Mouse (Mus musculus) v-Abl transformed pro-B cells (cell line): ENCODE data around the gene Dusp5.

Source experiments
- in situ Hi-C, 2 experiments: fragments of 400-800 bp; cut with MboI; formaldehyde crosslinking; loops; one replicate each; pipeline ENCODE4 v1.15.1; 2025; ENCODE audit not compliant: unreplicated experiment in 2 of 2

Gene Dusp5

DNA sequence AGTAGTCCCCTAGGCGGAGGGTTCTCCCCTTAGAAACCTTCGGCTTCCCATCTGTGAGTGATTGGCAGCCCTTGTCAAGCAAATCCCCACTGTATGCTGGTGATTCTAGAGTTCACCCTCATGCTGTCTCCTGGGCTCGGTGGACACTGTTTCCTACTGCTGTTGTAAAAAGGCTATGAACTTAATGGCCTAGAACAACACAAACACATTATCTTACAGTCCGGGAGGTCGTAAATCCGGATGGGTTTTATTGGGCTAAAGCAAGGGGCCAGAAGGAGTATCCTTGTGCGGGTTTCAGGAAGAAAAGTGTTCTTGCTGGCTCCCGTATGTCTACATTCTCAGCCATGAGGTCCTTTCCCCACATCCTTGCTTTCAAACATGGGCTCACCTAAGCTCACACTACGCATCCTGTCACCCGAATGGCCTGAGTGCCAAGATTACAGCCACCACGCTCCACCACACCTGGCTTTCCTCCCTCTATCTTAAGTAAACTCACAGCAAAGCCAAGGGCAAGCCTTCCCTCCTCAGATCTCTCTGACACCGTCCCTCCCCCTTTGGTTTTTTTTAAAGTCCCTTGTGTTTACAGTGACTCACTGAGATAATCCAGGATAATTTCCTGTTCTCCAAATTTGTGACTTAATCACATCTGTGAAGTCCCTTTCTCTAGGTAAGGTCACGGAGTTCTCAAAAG lies 17.5 kb upstream of the Dusp5 start:
- in situ Hi-C loops, result no loop called here

DNA sequence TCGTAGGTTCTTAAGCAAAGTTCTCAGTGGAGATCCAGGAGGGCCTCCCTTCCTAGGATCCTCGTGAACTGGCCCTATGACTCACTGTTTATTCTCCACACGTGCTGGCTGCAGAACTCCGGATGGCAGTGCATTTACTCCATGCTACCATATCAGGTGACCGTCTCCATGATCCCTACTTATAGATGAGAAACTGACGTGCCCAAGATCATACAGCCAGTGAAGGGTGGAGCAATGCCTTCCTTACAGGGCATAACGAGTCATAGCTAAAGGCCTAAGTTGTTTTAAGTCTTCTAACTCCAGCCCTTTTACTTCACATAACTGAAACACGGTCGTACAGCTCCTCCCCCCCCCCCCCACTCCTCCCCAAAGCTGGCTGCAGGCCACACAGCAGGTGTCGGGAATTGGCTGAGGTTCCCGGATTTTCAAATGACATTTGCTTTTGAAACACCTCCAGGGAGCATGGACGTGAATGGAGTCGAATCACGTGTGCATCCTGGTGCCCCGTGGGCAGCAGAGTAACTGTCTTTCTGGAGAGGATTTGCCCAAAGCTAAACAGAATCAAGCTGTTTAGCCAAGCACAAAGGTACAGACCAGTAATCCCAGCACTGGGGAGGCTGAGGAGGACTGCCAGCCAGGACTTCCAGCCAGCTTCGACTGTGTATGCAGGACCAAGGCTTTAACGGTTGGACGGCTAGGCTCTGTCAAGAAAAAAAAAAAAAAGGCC lies 11.4 kb upstream of the Dusp5 start:
- in situ Hi-C loops, result no loop called here

DNA sequence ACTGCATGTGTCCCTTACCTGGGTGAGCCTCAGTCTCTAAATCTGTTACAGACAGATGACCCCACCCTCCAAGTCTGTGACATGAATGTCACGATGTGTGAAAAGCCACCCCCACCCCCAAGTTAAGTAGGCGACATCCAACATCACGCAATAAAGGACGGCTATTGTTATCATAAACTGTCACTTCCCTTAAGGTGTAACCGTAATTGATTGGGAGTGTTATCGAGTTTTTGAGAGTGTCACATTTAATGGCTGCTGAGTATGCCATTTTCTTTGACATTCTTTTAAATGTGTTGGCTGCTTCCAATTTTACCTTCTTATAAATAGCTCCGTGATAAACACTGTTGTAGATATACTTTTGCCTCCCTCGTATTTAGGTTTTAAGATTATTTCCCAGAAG lies 9.4 kb upstream of the Dusp5 start:
- in situ Hi-C loops, result no loop called here

DNA sequence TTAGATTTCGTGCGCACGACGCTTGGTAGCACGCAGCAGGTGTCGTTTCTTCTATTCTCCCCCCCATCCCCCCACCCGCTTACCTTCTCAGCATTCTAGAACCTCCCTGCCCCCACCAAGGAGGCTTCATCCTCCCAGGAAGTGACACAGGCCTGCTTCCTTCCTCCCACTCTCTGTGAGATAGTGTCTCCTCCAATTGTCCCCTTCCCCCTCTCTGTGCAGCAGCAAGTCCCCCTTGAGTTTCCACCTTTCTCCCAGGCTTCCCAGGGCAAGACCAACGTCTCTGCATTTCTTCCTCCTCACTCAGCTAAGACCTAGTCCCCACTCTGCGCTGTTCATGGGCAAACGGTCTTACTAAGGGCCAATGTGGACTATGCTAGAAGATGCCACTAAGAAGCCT lies 8.9 kb upstream of the Dusp5 start:
- in situ Hi-C loops, result no loop called here

DNA sequence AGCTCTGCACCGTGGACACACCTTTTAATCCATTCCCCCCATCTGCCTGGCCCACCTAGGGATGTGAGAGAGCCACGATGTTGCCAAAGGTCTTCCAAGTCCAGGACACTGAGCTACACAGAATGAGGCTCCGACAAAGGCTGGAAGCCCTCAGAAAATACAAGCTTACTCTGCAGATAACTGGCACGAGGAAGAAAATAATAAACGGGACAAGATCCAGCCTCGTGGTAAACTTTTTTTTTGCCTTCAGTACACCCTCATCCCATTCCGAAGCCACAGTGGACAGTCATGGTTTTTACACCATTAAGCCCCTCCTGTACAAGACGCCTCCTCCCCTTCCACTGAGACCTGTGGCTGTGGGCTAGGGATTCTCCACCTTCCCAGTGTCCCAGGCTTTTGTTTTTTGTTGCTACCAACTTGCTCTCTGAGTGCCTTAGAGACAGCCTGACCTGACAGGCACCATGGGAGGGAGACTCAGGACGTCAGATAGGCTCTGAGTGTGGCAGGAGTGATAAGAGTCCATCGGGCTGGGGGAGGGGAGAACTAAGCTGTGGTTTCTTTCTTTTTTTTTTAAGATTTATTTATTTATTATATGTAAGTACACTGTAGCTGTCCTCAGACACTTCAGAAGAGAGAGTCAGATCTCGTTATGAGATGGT lies 7.6 kb upstream of the Dusp5 start:
- in situ Hi-C loops, result no loop called here

DNA sequence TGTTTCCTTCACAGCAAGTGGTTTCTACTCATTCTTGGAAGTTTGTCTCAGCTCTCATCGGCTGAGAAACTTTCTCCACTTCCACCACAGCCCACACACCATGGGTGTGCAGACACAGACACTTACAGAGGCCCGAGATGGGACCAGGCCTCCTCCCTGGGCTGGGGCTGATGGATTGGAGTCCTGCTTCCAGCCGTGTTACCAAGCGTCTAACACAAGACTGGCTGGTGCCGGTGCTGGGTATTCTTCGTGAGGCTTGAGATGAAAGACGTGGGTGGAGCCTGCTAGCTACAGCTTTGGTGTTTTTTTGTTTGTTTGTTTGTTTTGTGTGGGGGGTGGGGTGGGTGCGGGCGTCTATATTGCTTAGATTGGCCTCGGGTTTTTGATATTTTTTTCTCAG lies 1.4 kb upstream of the Dusp5 start:
- in situ Hi-C loops, result loop anchor here in 1 of 2 experiments (5.0 kb wide), 1 partner anchor 80 kb away; no protein-coding TSS in a partner anchor

DNA sequence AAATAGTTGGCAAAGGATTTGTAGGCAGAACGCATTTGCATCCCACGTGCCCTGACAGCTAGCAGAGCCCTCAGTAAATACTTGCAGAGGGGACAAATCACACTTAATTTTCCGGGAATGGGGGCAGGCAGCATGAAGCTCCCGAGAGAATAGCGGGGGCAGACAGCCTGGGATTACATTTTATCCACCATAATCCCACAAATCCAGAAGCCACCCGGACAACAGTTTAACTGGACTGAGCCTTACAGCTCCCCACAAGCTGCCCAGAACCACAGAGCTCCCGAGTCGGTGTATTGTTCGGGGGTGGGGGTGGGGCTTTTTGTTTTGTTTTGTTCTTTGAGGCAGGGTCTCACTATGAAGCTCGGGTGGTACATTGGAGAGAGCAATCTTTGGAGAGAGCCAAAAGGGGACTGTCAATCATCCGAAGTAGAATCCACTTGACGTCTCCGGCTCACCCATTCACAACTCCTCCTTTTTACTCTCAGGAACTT lies 733 bp upstream of the Dusp5 start:
- in situ Hi-C loops, result loop anchor here in 1 of 2 experiments (5.0 kb wide), 1 partner anchor 81 kb away; no protein-coding TSS in a partner anchor

DNA sequence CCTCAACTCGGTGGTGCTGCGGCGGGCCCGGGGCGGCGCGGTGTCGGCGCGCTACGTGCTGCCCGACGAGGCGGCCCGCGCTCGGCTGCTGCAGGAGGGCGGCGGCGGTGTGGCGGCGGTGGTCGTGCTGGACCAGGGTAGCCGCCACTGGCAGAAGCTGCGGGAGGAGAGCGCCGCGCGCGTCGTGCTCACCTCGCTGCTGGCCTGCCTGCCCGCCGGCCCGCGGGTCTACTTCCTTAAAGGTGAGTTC lies 471 bp downstream of the Dusp5 start:
- in situ Hi-C loops, result loop anchor here in 1 of 2 experiments (5.0 kb wide), 1 partner anchor 82 kb away; no protein-coding TSS in a partner anchor

DNA sequence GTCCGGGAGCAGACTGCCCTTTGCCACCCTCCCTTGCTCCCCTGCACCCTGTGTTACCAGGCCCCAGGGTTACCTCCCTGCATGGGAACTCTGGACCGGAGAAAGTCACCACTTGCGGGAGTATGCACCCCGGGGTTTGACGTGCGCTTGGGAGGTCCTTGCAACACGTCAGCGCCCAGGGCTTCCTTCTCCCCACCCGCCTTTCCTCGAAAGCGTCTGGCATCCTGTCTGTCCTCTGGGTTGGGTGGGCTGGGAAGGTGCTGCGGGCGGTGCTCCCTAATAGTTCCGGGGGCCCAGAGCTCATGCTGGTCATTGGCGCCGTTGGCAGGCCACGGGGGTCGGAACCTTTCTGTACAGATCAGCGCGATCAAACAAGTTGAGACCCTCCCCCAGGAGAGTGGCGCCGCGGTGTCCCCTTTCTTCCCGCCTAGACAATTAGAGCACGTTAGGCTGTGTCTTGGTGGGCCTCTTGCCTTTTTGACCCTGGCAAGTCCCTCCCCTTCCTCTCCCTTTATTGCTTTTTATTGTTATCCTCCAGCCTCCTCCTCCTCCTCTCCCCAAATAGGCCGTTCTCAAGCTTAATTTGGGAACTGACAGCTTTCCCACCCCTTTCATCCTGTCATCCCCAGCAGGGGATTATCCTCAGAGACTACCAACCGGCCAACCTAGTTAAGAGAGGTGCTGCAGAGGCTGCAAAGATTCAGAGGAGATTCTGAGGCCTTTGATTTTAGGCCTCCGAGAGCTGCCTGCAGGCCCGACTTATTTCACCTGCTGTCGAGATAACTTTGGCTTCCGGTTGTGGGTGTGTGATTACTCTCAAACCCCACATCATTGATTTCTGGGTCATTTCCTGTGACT lies 1.0 kb downstream of the Dusp5 start:
- in situ Hi-C loops, result loop anchor here (5.0 kb wide), 4 partner anchors 47 to 108 kb away; no protein-coding TSS in a partner anchor

DNA sequence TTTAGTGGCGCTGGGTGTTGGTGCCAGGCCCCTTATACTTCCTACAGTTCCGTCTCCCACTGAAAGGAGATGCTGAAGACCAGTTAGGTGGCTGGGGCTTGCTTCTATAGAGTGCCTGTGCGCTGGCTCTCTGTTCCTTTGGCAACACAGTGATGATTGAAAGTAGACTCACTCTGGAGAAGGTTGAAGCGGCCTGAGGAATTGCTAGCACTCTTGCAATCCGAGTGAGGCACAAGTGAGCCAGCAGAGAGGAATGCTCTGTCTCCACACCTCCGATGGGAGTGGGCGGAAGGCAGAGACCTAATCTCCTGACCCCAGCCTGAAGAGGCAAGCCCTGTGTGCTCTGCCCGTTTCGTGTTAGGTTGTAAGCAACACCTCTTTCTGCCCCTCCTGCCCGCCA lies 2.5 kb downstream of the Dusp5 start:
- in situ Hi-C loops, result loop anchor here (5.0 kb wide), 3 partner anchors 46 to 109 kb away; no protein-coding TSS in a partner anchor

DNA sequence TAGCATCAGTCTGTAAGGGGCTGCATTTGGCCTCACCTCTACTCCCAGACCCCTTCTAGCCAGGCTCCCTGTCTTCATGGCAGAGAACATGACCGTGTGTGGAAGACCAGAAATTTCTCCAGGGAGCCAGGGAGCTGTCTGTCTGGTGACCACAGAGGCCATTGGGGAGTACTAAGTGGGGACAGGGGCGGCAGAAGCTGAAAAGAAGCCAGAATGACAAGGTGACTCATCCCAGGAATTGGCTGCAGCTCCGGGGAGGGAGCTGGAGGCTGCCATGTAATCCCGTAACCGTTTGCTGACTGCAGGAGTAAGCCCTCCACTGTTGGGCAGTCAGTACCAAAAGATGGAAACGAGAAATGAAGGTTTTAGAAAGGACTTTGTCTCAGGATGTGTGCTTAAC lies 3.1 kb downstream of the Dusp5 start:
- in situ Hi-C loops, result loop anchor here (5.0 kb wide), 3 partner anchors 45 to 110 kb away; no protein-coding TSS in a partner anchor

DNA sequence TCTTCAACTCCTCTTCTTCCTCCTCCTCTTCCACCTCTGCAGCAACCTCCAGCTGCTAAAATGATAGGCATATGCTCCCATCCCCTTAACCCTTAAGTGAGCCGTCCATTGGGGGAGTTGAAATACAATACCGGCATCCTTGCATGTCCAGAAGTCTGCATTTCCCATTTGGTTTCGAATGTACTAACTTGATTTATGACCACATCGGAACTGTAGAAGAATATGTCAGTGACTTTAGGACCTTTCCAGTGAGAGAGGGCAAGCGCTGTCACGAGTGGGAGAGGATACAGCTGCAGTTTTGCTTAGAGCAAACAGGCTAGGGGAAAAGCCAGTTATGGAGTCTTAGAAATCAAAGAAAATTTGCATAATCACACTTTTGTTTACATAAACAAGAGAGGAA lies 3.8 kb downstream of the Dusp5 start:
- in situ Hi-C loops, result loop anchor here (5.0 kb wide), 3 partner anchors 45 to 110 kb away; no protein-coding TSS in a partner anchor

DNA sequence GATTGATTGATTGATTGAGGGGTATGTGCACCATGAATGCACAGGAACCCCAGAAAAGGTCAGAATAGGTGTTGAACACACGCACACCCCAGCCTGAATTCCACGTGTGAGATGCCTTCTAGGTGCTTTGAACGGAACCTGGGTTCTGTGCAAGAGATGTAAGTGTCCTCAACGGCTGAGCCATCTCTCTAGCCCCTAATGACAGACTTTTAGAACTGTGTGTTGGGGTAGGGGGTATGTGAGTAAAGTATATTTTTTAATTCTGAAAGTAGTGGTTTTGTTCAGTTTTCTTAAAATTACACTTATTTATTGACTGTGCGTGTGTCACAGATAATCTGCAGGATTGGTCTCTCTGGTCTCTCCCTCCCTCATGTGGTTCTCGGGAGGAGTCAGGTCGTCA lies 4.3 kb downstream of the Dusp5 start:
- in situ Hi-C loops, result loop anchor here (5.0 kb wide), 3 partner anchors 44 to 111 kb away; no protein-coding TSS in a partner anchor

DNA sequence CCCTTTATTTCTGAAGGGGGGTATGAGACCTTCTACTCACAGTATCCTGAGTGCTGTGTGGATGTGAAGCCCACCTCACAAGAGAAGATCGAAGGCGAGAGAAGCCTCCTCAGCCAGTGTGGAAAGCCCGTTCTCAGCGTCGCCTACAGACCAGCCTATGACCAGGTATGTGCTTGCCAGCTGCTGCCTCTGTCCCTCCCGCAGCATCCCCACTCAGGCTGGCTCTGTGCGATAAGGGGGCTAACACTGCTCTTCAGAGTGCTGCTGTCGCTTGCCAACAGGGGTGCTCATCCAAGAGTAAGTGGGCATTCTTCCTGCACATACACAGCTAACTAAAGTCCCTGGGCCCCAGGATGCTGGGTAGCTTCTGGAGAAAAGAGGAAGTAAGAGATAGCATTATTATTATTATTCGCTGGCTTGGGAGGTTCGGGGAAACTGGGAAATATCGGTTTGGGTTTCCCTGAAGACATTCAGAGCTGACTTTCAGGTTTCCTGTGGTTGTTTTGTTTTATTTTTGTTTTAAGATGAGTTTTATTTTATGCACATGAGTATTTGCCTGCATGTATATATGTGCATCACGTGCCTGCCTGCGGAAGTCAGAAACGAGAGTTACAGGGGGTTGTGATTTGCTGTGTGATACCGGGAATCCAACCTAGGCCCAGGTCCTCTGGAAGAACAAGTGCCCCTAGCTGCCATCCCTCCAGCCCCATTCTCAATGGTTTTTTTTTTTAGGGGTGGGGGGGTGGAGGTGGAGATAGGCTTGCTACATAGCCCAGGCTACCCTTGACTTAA lies 5.1 kb downstream of the Dusp5 start:
- in situ Hi-C loops, result loop anchor here (5.0 kb wide), 3 partner anchors 43 to 112 kb away; no protein-coding TSS in a partner anchor

DNA sequence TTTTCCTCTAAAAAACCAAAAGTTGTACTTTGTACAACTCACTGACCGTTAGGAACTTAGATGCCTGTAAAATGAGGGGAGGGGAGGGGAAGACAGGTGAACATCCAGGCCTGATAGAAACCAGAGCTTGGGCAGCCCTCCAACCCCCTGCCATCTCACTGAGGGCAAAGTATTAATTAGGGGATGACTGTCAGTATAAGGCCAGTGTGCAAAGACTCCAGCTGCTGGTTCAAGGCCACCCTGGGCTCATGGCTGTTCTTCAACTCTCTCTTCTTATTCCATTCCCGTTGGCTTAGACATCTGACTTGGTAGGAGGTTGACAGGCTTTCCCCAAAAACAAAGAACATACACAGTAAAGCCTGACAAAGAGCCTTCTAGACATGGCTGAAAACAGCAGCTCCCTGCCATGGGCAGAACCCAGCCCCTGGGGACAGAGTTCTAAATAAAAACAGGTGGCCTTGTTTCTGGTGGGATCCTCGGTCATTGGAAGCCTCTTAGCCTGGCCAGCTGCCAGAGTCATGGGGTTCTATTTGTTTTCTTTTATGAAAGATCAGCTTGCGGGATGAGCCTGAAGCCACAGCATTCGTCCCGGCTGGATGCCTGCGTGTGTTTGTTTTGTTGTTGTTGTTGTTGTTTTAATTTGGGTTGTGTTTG lies 6.0 kb downstream of the Dusp5 start:
- in situ Hi-C loops, result loop anchor here (5.0 kb wide), 4 partner anchors 37 to 113 kb away; no protein-coding TSS in a partner anchor

DNA sequence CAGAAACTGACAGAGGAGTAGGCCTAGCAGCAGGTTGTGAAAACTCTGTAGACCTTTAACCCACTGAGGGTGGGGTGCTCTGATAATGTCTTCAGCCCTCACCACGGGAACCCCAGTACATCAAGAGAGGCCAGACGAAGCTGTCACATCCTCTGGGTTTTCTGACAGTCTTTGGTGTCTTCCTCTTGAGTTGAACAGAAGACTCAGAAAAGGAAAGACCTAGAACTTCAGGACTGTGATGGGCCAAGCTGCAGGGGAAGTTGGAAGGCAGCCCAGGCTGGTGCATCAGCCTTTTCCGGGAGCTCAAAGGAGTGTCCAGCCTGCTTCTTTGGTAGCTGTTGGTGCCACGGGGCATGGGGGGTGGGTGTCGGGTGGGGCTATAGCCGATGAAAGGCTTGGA lies 6.5 kb downstream of the Dusp5 start:
- in situ Hi-C loops, result loop anchor here in 1 of 2 experiments (5.0 kb wide), 2 partner anchors 37 to 113 kb away; no protein-coding TSS in a partner anchor

DNA sequence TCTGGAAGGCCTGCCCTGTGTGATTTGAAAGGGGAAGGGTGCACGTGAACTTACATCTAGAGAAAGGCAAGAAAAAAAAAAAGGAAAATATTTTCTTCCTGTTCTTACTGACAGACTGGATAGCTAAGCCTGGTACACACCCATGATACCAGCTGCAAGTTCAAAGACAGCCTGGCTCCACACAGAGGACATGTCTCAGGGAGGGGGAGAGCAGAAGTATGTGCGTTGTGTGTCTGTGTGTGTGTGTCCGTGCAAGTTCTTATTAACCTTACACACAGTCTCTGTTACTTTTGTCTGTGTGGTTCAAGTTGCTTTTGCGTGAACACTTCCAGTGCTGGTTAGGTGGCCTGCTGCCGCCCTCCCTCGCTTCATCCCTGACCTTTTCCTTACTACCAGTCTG lies 7.3 kb downstream of the Dusp5 start:
- in situ Hi-C loops, result loop anchor here in 1 of 2 experiments (5.0 kb wide), 2 partner anchors 36 to 114 kb away; no protein-coding TSS in a partner anchor
